Mouse (Mus musculus) bone marrow, adult 2 months (tissue): ENCODE results near the gene Nrip1.

Experiments used
- CTCF ChIP-seq: fragments of 200-500 bp; IDR thresholded peaks from 2 replicates; pipeline ENCODE4 v1.5.1; 2011; ENCODE audit warnings: low read length, control low read depth; ENCODE audit not compliant: control insufficient read depth, insufficient read depth
- POLR2A ChIP-seq: fragments of 200-500 bp; IDR thresholded peaks from 2 replicates; pipeline ENCODE4 v1.6.1; 2011; ENCODE audit warnings: low read depth, mild to moderate bottlenecking, control low read depth, low read length, borderline replicate concordance; ENCODE audit not compliant: control insufficient read depth

DNA sequence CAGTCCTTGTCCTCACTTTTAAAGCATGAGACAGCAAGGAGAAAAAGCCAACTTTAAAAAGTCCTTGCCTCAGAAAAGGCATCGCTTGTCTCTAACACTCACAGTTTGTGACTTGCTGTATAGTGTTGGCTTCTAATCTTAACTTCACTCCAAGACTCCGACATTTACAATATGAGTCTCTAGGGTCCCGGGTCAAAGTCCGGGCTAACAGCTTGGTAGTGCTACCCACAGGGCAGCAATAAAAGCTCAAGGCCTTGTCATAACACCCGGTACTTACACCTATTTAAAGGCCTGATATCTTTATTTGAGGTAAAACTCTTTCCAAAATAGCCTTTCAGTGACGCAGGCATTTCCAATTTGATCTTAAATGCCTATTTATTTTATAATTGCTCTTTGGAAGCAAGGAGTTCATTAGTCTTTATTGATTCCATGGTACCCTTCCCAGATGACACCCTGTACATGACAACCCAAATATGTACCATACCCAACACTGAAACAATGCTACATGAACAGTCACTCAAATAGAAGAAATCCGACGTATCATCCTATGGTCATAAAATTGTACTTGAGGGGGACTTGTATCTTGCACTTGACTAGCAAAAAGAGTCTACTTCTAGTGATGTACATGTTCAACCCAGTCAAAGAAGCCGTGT, 41.9 kb upstream of the Nrip1 start:
- no peak for TF ChIP-seq POLR2A
- no peak for TF ChIP-seq CTCF
